Comparison of ENCODE assay signal across 8 mouse cellular contexts in the genomic region with DNA sequence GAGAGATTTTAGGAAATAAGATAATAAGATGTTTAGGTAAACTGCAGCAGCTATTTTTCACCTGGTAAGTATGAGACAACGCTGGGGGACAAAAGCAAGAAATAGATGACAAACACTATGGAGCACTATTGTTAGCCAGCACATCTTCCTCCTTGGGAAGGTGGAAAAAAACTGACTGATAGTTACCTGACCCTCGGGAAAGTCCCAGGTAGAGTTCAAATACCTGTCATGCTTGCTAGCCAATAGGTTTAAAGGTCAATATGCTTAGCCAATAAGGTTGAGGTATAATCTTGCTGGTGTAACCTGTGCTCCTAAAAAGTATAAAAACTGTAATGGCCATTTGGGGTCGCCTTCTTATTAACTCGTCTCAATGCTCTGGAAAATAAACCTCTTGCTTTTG. TPM values are rescaled to one million over a fixed set of nuclear protein-coding genes. Genes with fewer than 3 reads are reported as not detected.
A peak's percentile ranks its signal among the peaks of the same experiment; 100 is the strongest.
DNase-seq lines count a peak whose midpoint lies in the region; ATAC-seq and TF ChIP-seq lines count a peak whose summit lies in the region.

No protein-coding gene starts in this region.

- intact Hi-C loops in heart, postnatal 36 days (cut with DNase I), result loop anchor here (5.0 kb wide), 1 partner anchor 254 kb away; a partner anchor contains a TSS

- H3K4me1 ChIP-seq in heart, embryonic 16.5 days (ENCODE audit: control insufficient read depth, insufficient read depth, low read length), result peaks cover 10% of the 10 kb centered on the region
- peaks cover 2% of the 10 kb centered on the region; the same call in 1 of the 2 replicates for H3K4me1 ChIP-seq in cortical plate, adult 2 months (ENCODE audit: control insufficient read depth, insufficient read depth, low read length)
- H3K4me1 ChIP-seq in hindbrain, embryonic 16.5 days (ENCODE audit: control insufficient read depth, insufficient read depth, low read depth, low read length), result peaks cover 10% of the 10 kb centered on the region
- H3K4me1 ChIP-seq in midbrain, embryonic 15.5 days, result peaks cover 24% of the 10 kb centered on the region

- 25% methylated on average over 4 of the region's 4 CpGs for WGBS in heart, embryonic 16.5 days
- 26% methylated on average over 4 of the region's 4 CpGs for WGBS in hindbrain, embryonic 16.5 days
- WGBS in midbrain, embryonic 15.5 days, result 20% methylated on average over 4 of the region's 4 CpGs

- DNase-seq in heart, postnatal 36 days, result no peak
- no peak for DNase-seq in urinary bladder, adult 18-20 months (ENCODE audit: low spot score in 2 of 2)
- no peak for DNase-seq in layer of hippocampus, adult 9-11 months
- no peak for DNase-seq in right cerebral cortex, postnatal 14 days

- H3K9ac ChIP-seq in heart, embryonic 16.5 days (ENCODE audit: low read length), result peak overlapping the region; percentile 82
- peak overlapping the region; percentile 84 for H3K9ac ChIP-seq in hindbrain, embryonic 16.5 days (ENCODE audit: low read depth, low read length)
- H3K9ac ChIP-seq in midbrain, embryonic 15.5 days, result peak overlapping the region; percentile 87

- peak overlapping the region; percentile 78 for H3K4me3 ChIP-seq in heart, embryonic 16.5 days (ENCODE audit: low read length)
- H3K4me3 ChIP-seq in cortical plate, adult 2 months (ENCODE audit: insufficient read depth, low read length), result peak overlapping the region; percentile 84; the same call in 1 of the 2 replicates
- H3K4me3 ChIP-seq in hindbrain, embryonic 16.5 days (ENCODE audit: low read length), result peak overlapping the region; percentile 76
- H3K4me3 ChIP-seq in midbrain, embryonic 15.5 days, result peak overlapping the region; percentile 82

- no peaks in the 10 kb centered on the region for H3K9me3 ChIP-seq in heart, embryonic 16.5 days (replicated peaks; ENCODE audit: control insufficient read depth, low read length)
- no peaks in the 10 kb centered on the region for H3K9me3 ChIP-seq in hindbrain, embryonic 16.5 days (ENCODE audit: control insufficient read depth, low read length)
- no peaks in the 10 kb centered on the region for H3K9me3 ChIP-seq in midbrain, embryonic 15.5 days

- no peak for ATAC-seq in heart, embryonic 16.5 days (replicated peaks; ENCODE audit: extremely low read depth, insufficient read depth, low FRiP score)
- no peak for ATAC-seq in hindbrain, embryonic 16.5 days
- no peak for ATAC-seq in midbrain, embryonic 15.5 days (replicated peaks)

- H3K4me2 ChIP-seq in heart, embryonic 16.5 days (ENCODE audit: low read depth, low read length), result peak overlapping the region; percentile 70
- H3K4me2 ChIP-seq in hindbrain, embryonic 16.5 days (ENCODE audit: low read length), result peak overlapping the region; percentile 85
- peak overlapping the region; percentile 87 for H3K4me2 ChIP-seq in midbrain, embryonic 15.5 days

- no peaks in the 10 kb centered on the region for H3K27me3 ChIP-seq in heart, embryonic 16.5 days (ENCODE audit: control insufficient read depth, insufficient read depth, low read length)
- H3K27me3 ChIP-seq in hindbrain, embryonic 16.5 days (replicated peaks; ENCODE audit: control insufficient read depth, insufficient read depth, low read length), result no peaks in the 10 kb centered on the region
- no peaks in the 10 kb centered on the region for H3K27me3 ChIP-seq in midbrain, embryonic 15.5 days (replicated peaks)

- TF ChIP-seq POLR2A in cortical plate, adult 2 months (IDR thresholded peaks at IDR 0.05; ENCODE audit: extremely low read depth, insufficient read depth, low read length), result no peak

- H3K27ac ChIP-seq in heart, embryonic 16.5 days (ENCODE audit: low read length), result no peak overlapping the region
- no peak overlapping the region for H3K27ac ChIP-seq in cortical plate, adult 2 months (ENCODE audit: insufficient read depth, low read length)
- no peak overlapping the region for H3K27ac ChIP-seq in hindbrain, embryonic 16.5 days (ENCODE audit: low read depth, low read length)
- H3K27ac ChIP-seq in midbrain, embryonic 15.5 days, result peak overlapping the region; percentile 63; the same call in 1 of the 2 replicates

- H3K36me3 ChIP-seq in heart, embryonic 16.5 days (ENCODE audit: control insufficient read depth, insufficient read depth), result no peaks in the 10 kb centered on the region
- no peaks in the 10 kb centered on the region for H3K36me3 ChIP-seq in hindbrain, embryonic 16.5 days (ENCODE audit: control insufficient read depth, insufficient read depth, low read length)
- H3K36me3 ChIP-seq in midbrain, embryonic 15.5 days (replicated peaks), result no peaks in the 10 kb centered on the region

- TF ChIP-seq CTCF in cortical plate, adult 2 months (IDR thresholded peaks at IDR 0.05; ENCODE audit: extremely low read depth, insufficient read depth, low read length), result no peak

RNA-seq across cellular contexts. Expression of a gene that starts 0.7 kb away (rescaled TPM):
- 25.6 and 29.1 TPM in 2 replicates for polyA plus RNA-seq in heart, embryonic 16.5 days (2015; fragmentation: Nextera tagmentation; extraction: Ambion mirVana)
- total RNA-seq in heart, postnatal 36 days (2021), result 1 to 10 TPM; 7.6 to 9.5 TPM
- 46.8 and 50.5 TPM in 2 replicates for polyA plus RNA-seq in cortical plate, adult 2 months (2012; rRNA removed)
- polyA plus RNA-seq in hindbrain, embryonic 16.5 days (2015; fragmentation: Nextera tagmentation; extraction: Ambion mirVana), result 43.1 and 47.8 TPM in 2 replicates
- 46.3 and 48.5 TPM in 2 replicates for polyA plus RNA-seq in midbrain, embryonic 15.5 days (2015; fragmentation: Nextera tagmentation; extraction: Ambion mirVana)

RNA-seq across cellular contexts. Expression of a gene that starts 34.8 kb away (rescaled TPM):
- polyA plus RNA-seq in heart, embryonic 16.5 days (2015; fragmentation: Nextera tagmentation; extraction: Ambion mirVana), result 0.18 and 0.21 TPM in 2 replicates
- not detected for total RNA-seq in heart, postnatal 36 days (2021)
- polyA plus RNA-seq in cortical plate, adult 2 months (2012; rRNA removed), result not detected in 2 replicates
- 0.28 TPM in 1 of 2 replicates, not detected in the other for polyA plus RNA-seq in hindbrain, embryonic 16.5 days (2015; fragmentation: Nextera tagmentation; extraction: Ambion mirVana)
- 0.22 TPM in 1 of 2 replicates, not detected in the other for polyA plus RNA-seq in midbrain, embryonic 15.5 days (2015; fragmentation: Nextera tagmentation; extraction: Ambion mirVana)

RNA-seq across cellular contexts. Expression of a gene that starts 42.4 kb away (rescaled TPM):
- polyA plus RNA-seq in heart, embryonic 16.5 days (2015; fragmentation: Nextera tagmentation; extraction: Ambion mirVana), result not detected in 2 replicates
- not detected for total RNA-seq in heart, postnatal 36 days (2021)
- polyA plus RNA-seq in cortical plate, adult 2 months (2012; rRNA removed), result not detected in 2 replicates
- polyA plus RNA-seq in hindbrain, embryonic 16.5 days (2015; fragmentation: Nextera tagmentation; extraction: Ambion mirVana), result not detected in 2 replicates
- not detected in 2 replicates for polyA plus RNA-seq in midbrain, embryonic 15.5 days (2015; fragmentation: Nextera tagmentation; extraction: Ambion mirVana)
